Mouse (Mus musculus) heart, postnatal 36 days (tissue): ENCODE measurements around the gene Olfr339. TPM values are rescaled to one million over a fixed set of nuclear protein-coding genes. Genes with fewer than 3 reads are reported as not detected.
"Not testable (repeated sequence)": the region's sequence is repeated elsewhere in the genome, so short reads cannot be mapped to it uniquely, and the experiment has no call there.

ENCODE experiments used
- DNase-seq, 2 experiments: peaks; one replicate each; pipeline ENCODE4 v3.0.0; 2021 to 2022
- intact Hi-C: fragments of 180-260 bp; cut with DNase I; formaldehyde crosslinking; loops from one replicate; pipeline ENCODE4 v1.15.1; 2025
- total RNA-seq, 2 experiments: library from RNA; stranded (reverse); gene quantifications; 2 replicates each; pipeline ENCODE4 v1.2.3; 2021

Gene Olfr339
- not detected for total RNA-seq

GRCm38 (mm10) chr2:36418647-36419046 lies at the start of gene Olfr339:
Olfr339 (plus strand) TSS chr2:36418947.
- intact Hi-C loops: no loop called here
- no peak for DNase-seq

DNA sequence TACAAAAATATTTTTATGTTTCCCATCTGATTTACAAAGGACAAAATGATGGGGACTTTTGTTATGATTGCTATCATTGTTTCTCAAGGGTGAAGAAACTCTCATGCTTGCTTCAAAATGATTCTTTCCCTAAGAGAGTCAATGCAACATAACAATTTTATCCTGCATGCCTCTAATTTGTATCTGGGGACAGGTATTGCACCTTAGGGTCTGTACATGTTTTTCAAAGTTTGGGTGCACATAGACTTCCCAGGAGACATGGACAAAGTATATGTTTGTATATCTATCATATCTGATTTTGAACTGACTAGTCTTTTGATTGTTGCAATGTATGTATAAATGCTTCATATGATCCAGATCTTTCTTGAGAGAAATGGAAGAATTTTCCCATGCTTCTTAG lies 45.5 kb upstream of the Olfr339 start, which contains the start of gene Olfr338:
Gene Olfr338 (plus strand): TSS at position 301 of the 400 bp plus-strand sequence.
- DNase-seq: no peak
- intact Hi-C loops: no loop called here

DNA sequence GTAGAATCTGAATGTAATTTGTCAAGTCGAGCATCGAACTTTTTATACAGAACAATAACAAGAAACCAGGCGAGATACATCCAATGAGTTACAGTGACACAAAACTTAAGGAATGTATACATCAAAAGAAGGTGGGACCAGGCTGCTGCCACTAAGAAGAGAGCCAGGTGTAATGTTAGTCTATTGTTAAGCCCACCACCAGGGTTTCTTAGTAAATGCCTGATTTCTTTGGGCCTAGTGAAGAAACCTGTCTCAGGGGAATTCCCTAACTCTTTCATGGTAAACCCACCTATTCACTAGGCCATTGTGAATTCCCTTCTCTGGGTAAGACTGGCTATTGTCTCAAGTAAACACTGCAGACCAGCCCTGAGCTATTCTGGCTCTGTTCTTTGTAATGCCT lies 3.6 kb upstream of the Olfr339 start:
- intact Hi-C loops, DNase-seq: not testable (repeated sequence)

GRCm38 (mm10) chr2:36415591-36415990 lies 3.2 kb upstream of the Olfr339 start:
- DNase-seq, intact Hi-C loops: not testable (repeated sequence)

DNA sequence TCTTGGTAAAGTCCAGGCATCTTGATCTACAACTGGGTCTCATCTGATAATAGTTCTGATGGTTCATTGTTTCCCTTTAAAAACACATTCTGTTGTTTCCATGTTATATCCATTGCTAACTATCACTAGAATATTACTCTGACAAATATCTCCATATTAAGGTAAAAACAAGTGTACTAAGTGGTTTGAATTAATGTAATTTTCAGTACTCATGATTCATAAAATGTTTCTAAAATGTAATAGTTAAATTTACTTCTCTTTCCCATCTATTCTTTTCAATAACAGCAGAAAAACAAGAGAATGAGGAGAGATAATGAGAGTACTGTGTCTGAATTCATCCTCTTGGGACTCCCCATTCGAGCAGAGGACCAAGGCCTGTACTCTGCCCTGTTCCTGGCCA lies 33.5 kb downstream of the Olfr339 start, which contains the start of gene Olfr340:
Gene Olfr340 (plus strand): TSS at position 301 of the 400 bp plus-strand sequence.
- intact Hi-C loops: no loop called here
- DNase-seq: no peak

GRCm38 (mm10) chr2:36473634-36474033 lies 54.9 kb downstream of the Olfr339 start:
- intact Hi-C loops: no loop called here

More at GRCm38 (mm10) chr2:36473634-36474033, 54.9 kb downstream of the Olfr339 start:
- DNase-seq: no peak

Other genes starting within 250 kb of the Olfr339 start
- gene Ptgs1, start 188.5 kb upstream of the Olfr339 start, total RNA-seq: 10 to 100 TPM; 18.9 to 20.8 TPM
- gene Olfr338, start 45.4 kb upstream of the Olfr339 start, total RNA-seq: not detected
- not detected for gene Olfr340, start 33.6 kb downstream of the Olfr339 start, total RNA-seq
- not detected for gene Olfr341, start 63.5 kb downstream of the Olfr339 start, total RNA-seq
- not detected for gene Olfr342, start 106.1 kb downstream of the Olfr339 start, total RNA-seq
- not detected for gene Olfr344, start 147.7 kb downstream of the Olfr339 start, total RNA-seq
- not detected for gene Olfr345, start 221.1 kb downstream of the Olfr339 start, total RNA-seq